Mouse (Mus musculus) liver, adult 2 months (tissue): Measurements from ENCODE around the gene Smarce1.

Experiments used
- CTCF ChIP-seq: fragments of 200-500 bp; IDR thresholded peaks from 2 replicates; pipeline ENCODE4 v1.5.1; 2011; ENCODE audit warnings: low read depth, low read length, control low read depth
- POLR2A ChIP-seq: fragments of 200-500 bp; IDR thresholded peaks from 2 replicates; pipeline ENCODE4 v1.6.1; 2011; ENCODE audit warnings: low read length, control low read depth; ENCODE audit not compliant: insufficient read depth; ENCODE audit errors: extremely low read depth

GRCm38 (mm10) chr11:99180071-99180470 is 50.7 kb downstream of the Smarce1 start:
- TF ChIP-seq CTCF, result no peak
- TF ChIP-seq POLR2A, result no peak
